Mouse (Mus musculus): ENCODE measurements around the gene Aldh16a1.

DNA sequence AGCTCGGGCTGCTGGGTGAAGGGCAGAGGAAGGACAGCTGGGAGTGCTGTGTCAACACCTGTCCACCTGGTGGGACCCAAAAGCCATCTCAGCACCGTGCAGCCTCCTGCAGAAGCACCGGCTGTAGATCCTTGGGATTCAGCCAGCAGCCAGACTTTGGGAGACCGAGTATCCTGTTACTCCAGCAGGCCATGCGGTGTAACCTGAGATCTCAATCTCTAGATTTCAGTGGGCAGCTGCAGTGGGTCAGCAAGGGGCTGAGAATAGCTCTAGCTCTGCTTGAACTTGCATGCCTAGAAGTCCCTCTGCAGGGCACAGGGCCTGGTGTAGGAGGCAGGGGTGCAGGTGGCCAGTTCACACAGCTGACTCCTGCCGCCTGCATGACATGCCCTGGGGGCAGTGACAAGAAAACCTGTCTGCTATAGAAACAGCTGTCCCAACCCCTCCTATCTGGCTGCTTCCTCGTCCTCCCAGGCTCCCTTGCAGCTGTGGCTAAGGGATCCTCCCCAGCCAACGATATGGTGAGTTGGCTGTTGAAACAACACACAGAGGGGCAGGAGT is 37.5 kb upstream of the Aldh16a1 start:
- TF ChIP-seq CTCF (IDR thresholded peaks at IDR 0.05; ENCODE audit: low read depth): no peak
- no peak for TF ChIP-seq EP300 (IDR thresholded peaks at IDR 0.05; ENCODE audit: low read depth)
